ENCODE assay signal across 28 mouse cellular contexts in the genomic region with DNA sequence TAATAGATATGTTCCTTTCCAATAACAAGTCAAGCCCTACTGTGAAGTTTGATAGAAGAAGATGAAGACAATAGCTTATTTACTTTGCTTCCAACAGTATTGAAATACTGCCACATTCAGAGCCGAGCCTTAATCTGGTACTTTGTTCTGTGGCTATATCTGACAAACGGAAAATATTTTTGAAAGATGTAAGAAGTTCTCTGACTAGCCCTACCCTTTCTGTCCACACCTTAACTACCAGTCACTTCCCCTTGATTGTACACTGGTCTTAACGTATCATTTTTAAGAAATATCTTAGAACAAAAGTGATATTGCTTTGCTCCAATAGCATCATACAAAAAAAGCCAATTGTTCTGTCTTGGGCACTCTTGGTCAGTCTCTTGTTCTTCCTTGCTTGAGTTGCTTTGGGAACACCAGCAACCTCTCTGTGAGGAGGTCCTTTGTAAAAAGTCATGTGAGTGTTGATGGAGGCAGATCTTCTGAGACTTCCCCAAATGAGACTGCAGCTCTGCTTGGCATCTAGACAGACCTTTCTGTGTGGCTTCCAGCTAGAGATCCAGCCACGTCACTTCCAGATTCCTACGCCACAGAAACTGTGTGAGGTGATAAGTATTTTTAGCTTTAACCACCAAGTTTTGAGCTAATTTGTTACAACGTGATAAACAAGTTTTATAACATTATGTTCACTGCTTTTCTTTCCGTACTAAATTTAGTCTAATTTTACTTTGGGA. TPM values are rescaled to one million over a fixed set of nuclear protein-coding genes. Genes with fewer than 3 reads are reported as not detected.
DNase-seq lines count a peak whose midpoint lies in the region; ATAC-seq lines count a peak whose summit lies in the region.
"Had no signal": no experiment of that assay in that cellular context is flagged by ENCODE, and none has a peak within 500 bp of the region (broad histone marks: within the 10 kb centered on the region; RNA-seq: fewer than 3 reads in every experiment).

No protein-coding gene starts in this region.

- no peaks in the 10 kb centered on the region for H3K36me3 ChIP-seq in midbrain, embryonic 11.5 days (ENCODE audit: control insufficient read depth, insufficient read depth, low read length)
- H3K36me3 ChIP-seq in midbrain, embryonic 13.5 days = no peaks in the 10 kb centered on the region
- H3K36me3 ChIP-seq: embryonic facial prominence, embryonic 10.5 days; embryonic facial prominence, embryonic 15.5 days; forebrain, embryonic 12.5 days; heart, embryonic 10.5 days; heart, embryonic 15.5 days; hindbrain, embryonic 13.5 days; neural tube, embryonic 15.5 days had no signal

- no peaks in the 10 kb centered on the region for H3K27me3 ChIP-seq in midbrain, embryonic 11.5 days (ENCODE audit: control insufficient read depth, insufficient read depth, low read length)
- no peaks in the 10 kb centered on the region for H3K27me3 ChIP-seq in midbrain, embryonic 13.5 days
- H3K27me3 ChIP-seq: embryonic facial prominence, embryonic 15.5 days; forebrain, embryonic 12.5 days; heart, embryonic 15.5 days; hindbrain, embryonic 13.5 days; neural tube, embryonic 15.5 days had no signal

- no peak for ATAC-seq in midbrain, embryonic 11.5 days (ENCODE audit: low FRiP score)
- ATAC-seq in midbrain, embryonic 13.5 days = no peak
- peak; percentile 98 for ATAC-seq in common myeloid progenitor, adult 5-6 weeks (replicated peaks; ENCODE audit: low read depth, poor library complexity, severe bottlenecking)
- peak; percentile 92 for ATAC-seq in megakaryocyte-erythroid progenitor cell, adult 5-6 weeks (replicated peaks; ENCODE audit: low FRiP score, low TSS enrichment, poor library complexity, severe bottlenecking)
- ATAC-seq: forebrain, postnatal 0 days; intestine, embryonic 16.5 days had no signal

- DNase-seq in midbrain, embryonic 11.5 days (ENCODE audit: low spot score, missing footprints) = peak; percentile 19
- DNase-seq in layer of hippocampus, postnatal 14 days (ENCODE audit: low spot score in 2 of 2) = no peak
- no peak for DNase-seq in thymus, postnatal 25 days
- DNase-seq in spleen, postnatal 10 days (ENCODE audit: low spot score in 2 of 2) = no peak
- DNase-seq: adrenal gland, adult 8-10 months; cerebellum, adult 11-12 months; cerebellum, postnatal 14 days; forebrain, postnatal 0 days; gastrocnemius, postnatal 10 days; kidney, adult 9 months; kidney, postnatal 10 days; liver; lung, adult 2 months; lung, postnatal 10 days; midbrain, embryonic 14.5 days; spleen, adult 18-20 months had no signal

- H3K4me3 ChIP-seq in midbrain, embryonic 11.5 days (ENCODE audit: low read depth, low read length) = no peak overlapping the region
- no peak overlapping the region for H3K4me3 ChIP-seq in midbrain, embryonic 13.5 days (replicated peaks)
- H3K4me3 ChIP-seq: embryonic facial prominence, embryonic 10.5 days; embryonic facial prominence, embryonic 15.5 days; forebrain, embryonic 12.5 days; heart, embryonic 10.5 days; heart, embryonic 15.5 days; hindbrain, embryonic 13.5 days; neural tube, embryonic 15.5 days had no signal

- no peaks in the 10 kb centered on the region for H3K9me3 ChIP-seq in midbrain, embryonic 11.5 days (ENCODE audit: control insufficient read depth, low read length)
- H3K9me3 ChIP-seq in midbrain, embryonic 13.5 days = no peaks in the 10 kb centered on the region
- H3K9me3 ChIP-seq: embryonic facial prominence, embryonic 10.5 days; embryonic facial prominence, embryonic 15.5 days; forebrain, embryonic 12.5 days; heart, embryonic 10.5 days; heart, embryonic 15.5 days; hindbrain, embryonic 13.5 days; neural tube, embryonic 15.5 days had no signal

- H3K4me2 ChIP-seq in midbrain, embryonic 11.5 days = no peak overlapping the region
- H3K4me2 ChIP-seq in midbrain, embryonic 13.5 days (replicated peaks) = no peak overlapping the region
- H3K4me2 ChIP-seq: embryonic facial prominence, embryonic 15.5 days; forebrain, embryonic 12.5 days; heart, embryonic 15.5 days; hindbrain, embryonic 13.5 days; neural tube, embryonic 15.5 days had no signal

- WGBS in midbrain, embryonic 11.5 days = 89% methylated on average over 7 of the region's 7 CpGs
- 91% methylated on average over 7 of the region's 7 CpGs for WGBS in midbrain, embryonic 13.5 days

- H3K9ac ChIP-seq in midbrain, embryonic 11.5 days (ENCODE audit: low read length) = no peak overlapping the region
- no peak overlapping the region for H3K9ac ChIP-seq in midbrain, embryonic 13.5 days (replicated peaks)
- H3K9ac ChIP-seq: embryonic facial prominence, embryonic 15.5 days; forebrain, embryonic 12.5 days; forebrain, postnatal 0 days; heart, embryonic 15.5 days; hindbrain, embryonic 13.5 days; liver, embryonic 14.5 days; neural tube, embryonic 15.5 days had no signal

- no peaks in the 10 kb centered on the region for H3K4me1 ChIP-seq in midbrain, embryonic 11.5 days (ENCODE audit: control insufficient read depth, insufficient read depth, low read length)
- H3K4me1 ChIP-seq in midbrain, embryonic 13.5 days (replicated peaks) = no peaks in the 10 kb centered on the region
- H3K4me1 ChIP-seq: embryonic facial prominence, embryonic 10.5 days; forebrain, embryonic 12.5 days; heart, embryonic 10.5 days; heart, embryonic 15.5 days; hindbrain, embryonic 13.5 days; neural tube, embryonic 15.5 days had no signal

- no peak overlapping the region for H3K27ac ChIP-seq in midbrain, embryonic 11.5 days (ENCODE audit: low read depth, low read length)
- no peak overlapping the region for H3K27ac ChIP-seq in midbrain, embryonic 13.5 days
- H3K27ac ChIP-seq: embryonic facial prominence, embryonic 10.5 days; embryonic facial prominence, embryonic 15.5 days; forebrain, embryonic 12.5 days; heart, embryonic 10.5 days; heart, embryonic 15.5 days; hindbrain, embryonic 13.5 days; liver, embryonic 14.5 days; neural tube, embryonic 15.5 days had no signal

RNA-seq across cellular contexts. Expression of a gene that starts 26.3 kb away (rescaled TPM):
- 287 and 293 TPM in 2 replicates for polyA plus RNA-seq in midbrain, embryonic 11.5 days (2014; fragmentation: Nextera tagmentation; extraction: Ambion mirVana)
- 299 and 325 TPM in 2 replicates for polyA plus RNA-seq in midbrain, embryonic 13.5 days (2015; fragmentation: Nextera tagmentation; extraction: Ambion mirVana)
- 77.6 and 98.7 TPM in 2 replicates for total RNA-seq in common myeloid progenitor, adult 5-6 weeks (2017)
- 68.2 and 83.1 TPM in 2 replicates for total RNA-seq in megakaryocyte-erythroid progenitor cell, adult 5-6 weeks (2014; fragmentation: Nextera tagmentation)
- 66.6 and 73.7 TPM in 2 replicates for total RNA-seq in megakaryocyte-erythroid progenitor cell, adult 5-6 weeks (2017)
- 100 to 1,000 TPM; 106 to 115 TPM for total RNA-seq in layer of hippocampus, postnatal 14 days (2021)

Comparison
In these comparisons a context has a peak if more than half of its experiments do, and no peak if none do; other contexts are left out.
1. ATAC-seq: peak in common myeloid progenitor, adult 5-6 weeks (single experiment) and megakaryocyte-erythroid progenitor cell, adult 5-6 weeks (single experiment); none in midbrain, embryonic 11.5 days (single experiment) and midbrain, embryonic 13.5 days (single experiment).